Mouse (Mus musculus) cortical plate, adult 2 months (tissue): ENCODE results near the gene Rsph9. TPM values are rescaled to one million over a fixed set of nuclear protein-coding genes. Genes with fewer than 3 reads are reported as not detected.

Experiments
- H3K27ac ChIP-seq: fragments of 200-500 bp; 2 replicates; pipeline ENCODE4 v1.5.1; 2012; ENCODE audit warnings: low read length, control low read depth, inconsistent platforms; ENCODE audit not compliant: insufficient read depth
- H3K4me1 ChIP-seq: fragments of 200-500 bp; 2 replicates; pipeline ENCODE4 v1.6.1; 2011; ENCODE audit warnings: low read length; ENCODE audit not compliant: control insufficient read depth, insufficient read depth
- H3K4me3 ChIP-seq: fragments of 200-500 bp; 2 replicates; pipeline ENCODE4 v1.5.1; 2011; ENCODE audit warnings: mild to moderate bottlenecking, low read length, control low read depth; ENCODE audit not compliant: insufficient read depth
- CTCF ChIP-seq: fragments of 200-500 bp; IDR thresholded peaks from 2 replicates; pipeline ENCODE4 v1.5.1; 2011; ENCODE audit warnings: mild to moderate bottlenecking, control low read depth, low read length; ENCODE audit not compliant: insufficient read depth; ENCODE audit errors: extremely low read depth
- POLR2A ChIP-seq: fragments of 200-500 bp; IDR thresholded peaks from 2 replicates; pipeline ENCODE4 v1.6.1; 2011; ENCODE audit warnings: mild to moderate bottlenecking, low read length, control low read depth; ENCODE audit not compliant: insufficient read depth; ENCODE audit errors: extremely low read depth
- polyA plus RNA-seq: library from polyadenylated mRNA; depleted of rRNA; stranded (reverse); fragments of >200 nt; gene quantifications from 2 replicates; pipeline ENCODE4 v1.2.3, GENCODE M21; 2012; rRNA removed

Rsph9 gene
- polyA plus RNA-seq, 1 experiment: 29.9 TPM

GRCm38 (mm10) chr17:46074398-46075115, 69.5 kb downstream of the Rsph9 start:
- Histone ChIP-seq H3K4me3 (no peak overlapping the region), H3K4me1 (peaks cover 2% of the 10 kb centered on the region; the same call in 1 of the 2 replicates), H3K27ac (no peak overlapping the region)
- TF ChIP-seq CTCF (no peak), POLR2A (no peak)

GRCm38 (mm10) chr17:46073730-46074301, 70.2 kb downstream of the Rsph9 start:
- no peak overlapping the region for H3K4me3 ChIP-seq
- no peak overlapping the region for H3K27ac ChIP-seq
- peaks cover 2% of the 10 kb centered on the region; the same call in 1 of the 2 replicates for H3K4me1 ChIP-seq
- no peak for TF ChIP-seq CTCF
- no peak for TF ChIP-seq POLR2A

Other genes with a start within 250 kb of the Rsph9 start
- gene Vegfa, start 111.8 kb downstream of the Rsph9 start, polyA plus RNA-seq: 138 and 164 TPM in 2 replicates
- 107 and 120 TPM in 2 replicates for gene Mrps18a, start 33.2 kb downstream of the Rsph9 start, polyA plus RNA-seq
- gene Mad2l1bp, start 9.3 kb upstream of the Rsph9 start, polyA plus RNA-seq: 16.0 and 17.6 TPM in 2 replicates
- 161 and 187 TPM in 2 replicates for gene Gtpbp2, start 16.8 kb upstream of the Rsph9 start, polyA plus RNA-seq
- 3.7 and 4.2 TPM in 2 replicates for gene Polh, start 58.4 kb upstream of the Rsph9 start, polyA plus RNA-seq
- 40.2 and 41.5 TPM in 2 replicates for gene Xpo5, start 58.6 kb upstream of the Rsph9 start, polyA plus RNA-seq
- gene Polr1c, start 103.8 kb upstream of the Rsph9 start, polyA plus RNA-seq: 45.4 and 47.2 TPM in 2 replicates
- 91.5 and 92.5 TPM in 2 replicates for gene Yipf3, start 103.9 kb upstream of the Rsph9 start, polyA plus RNA-seq
- gene Lrrc73, start 109.3 kb upstream of the Rsph9 start, polyA plus RNA-seq: 68.4 and 70.5 TPM in 2 replicates
- 60.2 and 62.8 TPM in 2 replicates for gene Tjap1, start 138.8 kb upstream of the Rsph9 start, polyA plus RNA-seq
- 127 and 136 TPM in 2 replicates for gene Dlk2, start 153.2 kb upstream of the Rsph9 start, polyA plus RNA-seq
- 10.4 and 10.6 TPM in 2 replicates for gene Abcc10, start 184.1 kb upstream of the Rsph9 start, polyA plus RNA-seq
- gene Zfp318, start 239.5 kb upstream of the Rsph9 start, polyA plus RNA-seq: 29.4 and 29.6 TPM in 2 replicates